Mouse (Mus musculus) CD4-positive, CD25-positive, alpha-beta regulatory T cell, adult 4 months (primary cell): ENCODE measurements around the gene Gm14214. TPM values are rescaled to one million over a fixed set of nuclear protein-coding genes. Genes with fewer than 3 reads are reported as not detected.

ENCODE experiments used
- ATAC-seq: one replicate; pipeline ENCODE4 v1.8.0; 2017
- polyA plus RNA-seq, 2 experiments: library from polyadenylated mRNA; unstranded; fragments of 100-300 nt; shearing (Covaris generic); gene quantifications; one replicate each; pipeline ENCODE4 v1.2.1; 2017

The Gm14214 gene
- polyA plus RNA-seq, 2 experiments from 2014 or later, result not detected

GRCm38 (mm10) chr2:154774032-154774431, 4.2 kb upstream of the Gm14214 start:
- ATAC-seq, result no peak

- ATAC-seq, result no peak
Measured at GRCm38 (mm10) chr2:154771604-154772003, 1.8 kb upstream of the Gm14214 start.

DNA sequence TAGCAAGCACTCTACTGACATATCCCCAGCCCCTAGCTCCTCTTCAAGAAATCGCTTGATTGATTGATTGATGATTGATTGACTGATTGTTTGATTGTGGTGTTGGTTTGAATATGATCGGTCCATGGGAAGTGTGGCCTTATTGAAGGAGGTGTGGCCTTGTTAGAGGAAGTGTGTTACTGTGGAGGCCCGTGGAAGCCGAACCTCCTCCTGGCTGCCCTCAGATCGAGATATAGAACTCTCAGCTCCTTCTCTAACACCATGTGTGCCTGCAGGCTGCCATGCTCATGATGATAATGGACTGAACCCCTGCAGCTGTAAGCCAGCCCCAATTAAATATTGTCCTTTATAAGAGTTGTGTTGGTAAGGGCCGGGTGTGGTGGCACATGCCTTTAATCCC, 2.8 kb downstream of the Gm14214 start:
- no peak for ATAC-seq

- no peak for ATAC-seq
Measured at GRCm38 (mm10) chr2:154765554-154766008, 4.2 kb downstream of the Gm14214 start.

DNA sequence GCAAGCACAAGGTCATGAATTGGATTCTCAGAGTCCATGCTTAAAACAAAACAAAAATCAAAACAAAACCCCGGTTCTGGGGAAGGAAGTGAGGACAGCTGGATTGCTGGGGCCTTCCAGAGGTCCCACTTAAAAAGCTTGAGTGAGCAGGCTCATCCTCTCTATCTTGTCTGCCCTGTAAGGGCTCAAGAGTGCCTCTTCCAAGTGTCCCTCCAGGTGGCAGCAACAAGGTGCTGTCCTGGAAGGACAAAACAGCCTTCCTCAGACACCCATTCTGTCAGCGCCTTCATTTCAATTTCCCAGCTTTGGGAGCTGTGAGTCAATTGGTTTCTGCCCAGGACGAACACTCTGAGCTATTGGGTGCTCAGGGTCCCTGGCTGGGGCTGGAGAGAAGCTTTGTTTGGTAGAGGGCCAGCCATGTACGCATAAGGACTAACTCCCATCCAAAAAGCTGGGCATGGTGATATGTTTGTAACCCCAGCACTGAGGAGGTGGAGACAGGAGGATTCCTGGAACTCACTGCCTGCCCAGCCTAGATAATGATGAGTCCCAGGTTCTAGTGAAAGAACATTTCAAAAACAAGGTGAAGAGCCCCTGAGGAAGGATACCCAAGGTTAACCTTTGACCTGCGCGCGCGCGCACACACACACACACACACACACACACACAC, 4.9 kb downstream of the Gm14214 start:
- ATAC-seq, result no peak

- no peak for ATAC-seq
Measured at GRCm38 (mm10) chr2:154763226-154763625, 6.6 kb downstream of the Gm14214 start.

DNA sequence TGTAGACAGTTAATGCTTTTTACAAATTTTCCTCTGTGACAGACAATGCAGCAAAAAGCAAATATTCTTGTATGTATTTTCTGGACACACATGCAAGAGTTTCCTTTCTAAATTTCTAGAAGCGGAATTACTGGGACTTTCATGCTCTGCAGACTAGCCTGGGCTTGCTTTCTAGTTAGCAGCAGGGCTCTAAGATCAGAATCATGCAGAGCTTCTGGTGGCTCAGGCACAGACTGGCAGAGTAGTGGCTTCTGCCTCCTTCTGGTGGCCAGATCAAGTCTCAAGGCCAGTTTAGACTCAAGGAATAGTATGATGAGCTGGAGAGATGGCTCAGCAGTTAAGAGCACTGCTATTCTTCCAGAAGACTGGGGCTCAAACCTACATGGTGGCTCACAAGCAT, 11.4 kb downstream of the Gm14214 start:
- ATAC-seq, result no peak

GRCm38 (mm10) chr2:154757691-154758090, 12.1 kb downstream of the Gm14214 start:
- no peak for ATAC-seq

GRCm38 (mm10) chr2:154755791-154756190, 14.0 kb downstream of the Gm14214 start:
- ATAC-seq, result no peak

- ATAC-seq, result no peak
Measured at GRCm38 (mm10) chr2:154754068-154754560, 15.7 kb downstream of the Gm14214 start.

DNA sequence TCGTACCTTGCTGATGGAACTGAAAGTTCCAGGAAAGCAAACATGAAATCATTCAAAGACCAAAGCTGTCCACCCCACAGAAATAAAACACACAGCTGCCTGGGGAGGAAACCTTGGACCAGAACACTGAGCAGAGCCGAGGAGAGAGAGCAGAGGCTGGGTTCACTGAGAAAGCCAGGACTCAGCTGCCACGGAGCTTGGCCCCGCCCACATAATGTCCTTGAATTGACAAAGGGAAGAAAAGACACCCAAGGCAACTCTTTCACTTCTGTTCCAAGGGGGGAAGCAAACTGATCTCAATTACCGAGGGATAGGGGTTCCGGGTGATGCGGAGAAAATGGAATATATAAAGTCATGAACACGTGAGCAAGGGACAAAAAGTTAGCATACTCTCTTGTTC, 17.9 kb downstream of the Gm14214 start:
- no peak for ATAC-seq

DNA sequence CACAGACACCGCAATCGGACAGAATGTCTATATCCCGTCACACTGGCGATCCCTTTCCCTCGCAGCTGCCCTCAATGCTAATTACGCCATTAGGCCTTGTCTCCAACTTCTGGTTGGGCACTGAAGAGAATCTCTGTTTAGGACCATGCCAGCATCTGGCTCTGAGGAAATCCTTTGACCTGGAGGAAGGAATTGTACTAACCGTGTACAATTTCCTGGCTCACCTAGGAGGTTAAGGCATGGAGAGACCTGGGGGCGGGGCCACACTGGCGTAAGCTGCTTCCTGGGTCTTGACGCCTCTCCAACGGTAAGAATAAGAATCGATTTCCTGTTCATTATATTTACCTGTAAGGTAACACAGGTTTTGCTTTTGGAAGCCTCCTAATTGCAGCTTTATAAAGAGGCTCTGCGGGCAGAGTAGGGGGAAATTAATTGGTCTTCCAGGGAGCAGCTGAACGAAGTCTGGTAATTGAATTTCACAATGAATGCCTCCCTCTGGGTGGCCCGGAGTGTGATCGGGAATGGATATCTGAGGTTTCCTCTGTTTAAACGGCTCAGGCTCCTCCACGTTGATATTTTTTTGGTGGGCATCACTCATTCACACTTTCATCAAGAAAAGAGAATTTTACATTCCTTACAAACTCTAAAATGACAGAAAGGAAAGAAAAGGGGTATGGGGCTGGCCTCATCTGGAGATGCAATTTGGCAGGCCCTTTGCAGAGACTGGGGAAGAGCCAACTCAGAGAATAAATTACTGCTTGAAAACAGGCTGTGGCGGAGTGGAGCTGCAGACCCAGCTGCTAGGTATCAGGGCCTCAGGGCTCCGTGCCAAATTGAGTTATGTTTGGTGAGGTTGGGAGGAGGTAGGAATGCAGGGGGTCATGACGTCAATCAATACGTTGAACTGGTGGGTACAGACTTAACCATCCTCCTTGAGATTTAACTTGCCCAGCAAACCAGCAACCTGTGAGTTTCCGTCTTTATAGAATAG, 20.5 kb downstream of the Gm14214 start:
- no peak for ATAC-seq

- no peak for ATAC-seq
Measured at GRCm38 (mm10) chr2:154748383-154748782, 21.4 kb downstream of the Gm14214 start.

DNA sequence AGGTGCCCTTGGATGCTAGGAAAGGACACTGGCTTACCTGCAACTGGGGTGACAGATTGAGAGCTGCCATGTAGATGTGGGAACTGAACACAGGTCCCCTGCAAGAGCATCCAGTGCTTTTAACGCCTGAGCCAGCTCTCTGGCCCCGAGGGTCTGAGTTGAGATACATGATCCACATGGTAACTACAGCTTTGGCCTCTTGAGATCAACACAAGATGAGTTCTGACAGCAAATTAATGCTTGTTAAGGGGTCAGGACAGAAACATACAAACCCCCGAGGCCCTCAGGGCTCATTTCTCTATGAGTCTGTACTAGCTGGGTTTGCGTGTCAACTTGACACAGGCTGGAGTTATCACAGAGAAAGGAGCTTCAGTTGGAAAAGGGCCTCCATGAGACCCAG, 25.9 kb downstream of the Gm14214 start:
- ATAC-seq, result no peak

DNA sequence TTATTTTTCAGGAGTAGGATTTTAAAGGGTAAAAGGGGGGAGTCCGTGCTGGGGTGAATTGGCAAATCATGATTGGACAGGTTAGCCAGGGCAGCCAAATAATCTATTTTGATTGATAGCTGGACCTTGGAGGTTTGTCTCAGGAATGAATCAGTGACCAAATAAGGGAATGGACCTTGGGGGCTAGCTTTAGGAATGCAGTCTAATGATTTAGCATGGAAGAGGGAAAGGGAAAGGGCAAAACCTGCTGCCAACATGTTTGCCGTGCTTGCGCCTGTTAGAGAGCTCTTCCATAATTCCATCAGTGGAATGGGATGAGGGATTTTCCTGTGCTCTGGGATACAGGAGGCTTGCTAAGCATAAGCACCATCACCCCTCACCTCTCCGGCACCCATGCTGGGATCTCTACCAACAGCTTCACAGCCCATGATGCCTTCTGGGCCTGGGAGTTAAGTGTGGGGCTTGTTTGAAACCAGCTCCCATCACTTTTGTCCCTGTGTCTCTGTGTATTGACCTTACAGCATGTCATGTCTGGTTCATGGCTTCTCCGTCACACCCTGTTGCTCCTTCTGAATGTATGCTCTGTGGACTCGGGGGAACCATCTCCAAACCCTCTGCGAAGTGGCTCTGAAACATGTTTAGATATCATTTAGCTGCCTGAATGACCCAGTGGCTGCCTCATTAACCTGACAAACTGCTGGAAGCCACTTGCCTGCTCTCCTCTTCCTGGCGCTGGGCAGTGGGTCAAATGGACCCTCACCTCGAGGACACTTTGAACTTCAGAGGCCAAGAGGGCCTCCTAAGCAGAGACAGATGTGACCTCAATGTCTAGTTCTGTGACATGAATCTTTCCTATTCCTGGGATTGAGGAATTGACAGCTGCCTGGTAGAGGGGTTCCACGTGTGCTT, 26.7 kb downstream of the Gm14214 start:
- ATAC-seq, result no peak

GRCm38 (mm10) chr2:154738621-154739020, 31.2 kb downstream of the Gm14214 start:
- ATAC-seq, result no peak

GRCm38 (mm10) chr2:154735986-154736385, 33.8 kb downstream of the Gm14214 start:
- no peak for ATAC-seq

- no peak for ATAC-seq
Measured at GRCm38 (mm10) chr2:154735416-154735815, 34.4 kb downstream of the Gm14214 start.

DNA sequence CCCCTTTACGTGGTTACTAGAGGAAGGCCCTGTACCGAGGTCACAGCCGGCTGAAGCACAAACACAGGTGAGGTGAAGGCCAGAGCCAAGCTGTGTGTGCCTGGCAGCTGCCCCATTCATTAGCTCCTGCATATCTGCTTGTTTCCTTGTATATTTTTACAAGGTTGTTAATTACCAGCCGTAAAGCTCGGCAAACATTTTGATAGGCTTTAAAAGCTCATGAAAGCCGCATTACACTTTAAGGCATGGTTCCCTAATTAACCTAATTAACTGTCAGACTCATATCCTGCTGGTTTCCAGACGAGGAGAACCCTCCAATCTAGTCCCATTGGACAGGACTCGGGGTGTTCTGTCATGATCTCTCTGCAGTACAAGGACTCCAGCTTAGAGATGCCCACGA, 34.9 kb downstream of the Gm14214 start:
- no peak for ATAC-seq

DNA sequence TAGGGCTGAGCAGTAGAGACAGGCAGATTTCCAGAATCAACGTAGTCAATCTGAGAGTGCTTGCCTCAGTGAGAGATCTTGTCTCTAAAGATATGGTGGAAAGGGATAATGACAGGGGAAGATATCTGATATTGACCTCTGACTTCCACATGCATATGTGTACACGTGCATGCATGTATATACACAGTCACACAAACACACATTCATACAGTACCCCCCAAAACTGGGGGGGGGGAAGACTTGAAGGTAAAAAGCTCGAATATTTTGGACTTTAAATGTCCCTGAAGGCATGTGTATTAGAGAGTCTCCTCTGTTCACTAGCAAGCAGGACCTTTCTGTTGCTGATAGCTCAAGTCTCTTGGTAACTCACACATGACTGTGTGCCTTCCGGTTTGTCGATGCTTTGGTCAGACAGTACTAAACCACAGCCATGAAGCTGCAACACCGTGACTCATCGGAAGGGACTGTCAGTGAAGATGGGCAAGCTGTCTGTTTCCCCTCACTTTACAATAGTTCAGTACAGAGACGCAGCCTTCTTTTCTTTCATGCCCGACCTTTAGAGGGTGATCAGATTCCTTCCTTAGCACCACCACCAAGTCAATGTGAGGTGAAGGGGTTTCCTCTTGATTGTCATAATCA, 37.2 kb downstream of the Gm14214 start:
- ATAC-seq, result peak; percentile 63

DNA sequence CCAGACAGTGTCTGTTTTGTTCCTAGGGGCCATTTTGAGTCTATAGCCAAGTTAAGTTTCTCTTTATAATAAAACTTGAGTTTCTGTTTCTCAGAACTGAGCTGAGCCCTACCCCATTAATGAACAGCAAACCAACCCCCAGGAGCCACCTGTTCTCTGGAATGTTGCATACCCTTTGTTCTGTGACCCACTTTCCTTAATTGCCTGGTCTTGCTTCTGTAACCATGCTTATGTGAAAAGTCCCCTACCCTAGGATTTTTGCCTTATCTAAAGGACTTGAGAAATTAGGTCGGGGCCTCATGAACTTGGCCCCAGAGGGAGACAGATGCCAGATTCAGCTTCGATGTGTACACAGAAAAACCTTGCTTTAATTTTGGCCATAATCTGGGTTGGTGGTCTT, 37.9 kb downstream of the Gm14214 start:
- no peak for ATAC-seq

DNA sequence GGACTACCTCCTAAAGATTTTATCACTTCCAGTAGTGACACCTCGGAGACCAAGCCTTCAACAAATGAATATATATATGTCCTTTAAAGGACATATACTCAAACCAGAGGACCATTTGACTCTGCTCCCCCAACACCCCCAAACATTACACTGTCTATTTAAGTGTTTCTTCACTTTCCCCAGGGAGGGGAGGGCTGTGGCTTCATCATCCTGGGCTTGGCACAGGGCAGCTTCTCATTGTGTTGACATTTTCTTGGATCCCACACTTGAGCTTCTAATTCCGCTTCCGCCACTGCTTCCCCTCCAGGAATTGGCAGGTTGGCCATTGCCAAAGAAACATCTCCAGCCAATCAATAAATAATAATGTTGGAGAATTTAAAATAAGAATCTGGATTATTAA, 39.0 kb downstream of the Gm14214 start:
- ATAC-seq, result no peak
